8 mouse cellular contexts compared by ENCODE assay signal in the genomic region with DNA sequence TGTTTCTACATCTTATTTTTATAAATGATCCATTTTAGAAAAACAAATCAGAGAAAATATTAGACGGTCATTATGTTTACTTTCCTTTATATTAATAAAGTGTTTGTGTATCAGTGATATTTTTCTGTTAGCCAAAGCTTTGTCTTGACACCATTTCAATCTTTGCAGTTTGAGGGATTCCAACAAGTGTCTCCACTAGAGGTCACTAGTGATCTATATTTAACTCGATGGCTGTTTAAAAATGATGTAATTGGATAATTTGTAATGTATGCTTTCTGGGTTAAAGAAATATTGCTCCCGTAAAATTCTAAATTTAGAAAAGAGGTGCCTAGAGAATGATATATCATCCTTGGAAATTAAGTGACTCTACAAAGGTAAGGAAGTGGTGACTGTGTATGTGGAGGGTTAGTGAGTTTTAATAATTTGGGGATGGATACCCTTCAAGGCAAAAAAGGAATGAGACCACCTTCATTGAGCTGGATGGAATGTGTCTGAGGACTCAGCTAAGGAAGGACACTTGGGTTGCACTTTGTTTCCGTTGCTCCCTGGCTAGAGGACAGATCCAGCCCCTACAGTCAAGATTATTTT. TPM values are rescaled to one million over a fixed set of nuclear protein-coding genes. Genes with fewer than 3 reads are reported as not detected.
DNase-seq lines count a peak whose midpoint lies in the region; ATAC-seq and TF ChIP-seq lines count a peak whose summit lies in the region.

No protein-coding gene starts in this region.

- H3K9me3 ChIP-seq in heart, embryonic 11.5 days (replicated peaks; ENCODE audit: control insufficient read depth, low read length): no peaks in the 10 kb centered on the region
- no peaks in the 10 kb centered on the region for H3K9me3 ChIP-seq in heart, embryonic 12.5 days (replicated peaks)

- no peak overlapping the region for H3K9ac ChIP-seq in heart, adult 2 months (ENCODE audit: low read depth, low read length)
- no peak overlapping the region for H3K9ac ChIP-seq in heart, embryonic 11.5 days (ENCODE audit: low read depth, low read length)
- H3K9ac ChIP-seq in heart, embryonic 12.5 days: no peak overlapping the region

- no peak for TF ChIP-seq POLR2A in heart, adult 2 months (IDR thresholded peaks at IDR 0.05; ENCODE audit: insufficient read depth, low read depth, low read length)

- H3K27me3 ChIP-seq in heart, adult 2 months (ENCODE audit: control insufficient read depth, insufficient read depth, low read length): no peaks in the 10 kb centered on the region
- no peaks in the 10 kb centered on the region for H3K27me3 ChIP-seq in heart, embryonic 11.5 days (ENCODE audit: control insufficient read depth, insufficient read depth, low read length)
- no peaks in the 10 kb centered on the region for H3K27me3 ChIP-seq in splenic B cell, adult 2 months (ENCODE audit: control insufficient read depth, insufficient read depth, low read length, poor library complexity, severe bottlenecking)
- no peaks in the 10 kb centered on the region for H3K27me3 ChIP-seq in heart, embryonic 12.5 days (replicated peaks)

- no peaks in the 10 kb centered on the region for H3K4me1 ChIP-seq in heart, adult 2 months (ENCODE audit: control insufficient read depth, insufficient read depth, low read length)
- no peaks in the 10 kb centered on the region for H3K4me1 ChIP-seq in heart, embryonic 11.5 days (ENCODE audit: control insufficient read depth, insufficient read depth, low read length)
- no peaks in the 10 kb centered on the region for H3K4me1 ChIP-seq in heart, embryonic 12.5 days (replicated peaks)

- no peak for ATAC-seq in heart, embryonic 11.5 days (replicated peaks; ENCODE audit: insufficient number of reproducible peaks, low FRiP score, low TSS enrichment)
- ATAC-seq in heart, embryonic 12.5 days (ENCODE audit: insufficient number of reproducible peaks, low FRiP score): no peak

- intact Hi-C loops in heart, adult 2 months (cut with DNase I): loop anchor here (10.0 kb wide), 1 partner anchor 231 kb away; no protein-coding TSS in a partner anchor

- no peak for DNase-seq in heart, adult 2 months
- DNase-seq in lung, postnatal 14 days: peak; percentile 3
- DNase-seq in lung, postnatal 4 days: no peak
- DNase-seq in embryo, embryonic 11 days: peak; percentile 65
- peak; percentile 22 for DNase-seq in splenic B cell, adult 2 months (ENCODE audit: low read depth, low spot score)
- no peak for DNase-seq in right cerebral cortex, postnatal 4 days

- TF ChIP-seq EP300 in heart, adult 2 months (IDR thresholded peaks at IDR 0.05; ENCODE audit: insufficient read depth, low read depth, low read length): no peak

- H3K4me3 ChIP-seq in heart, adult 2 months: no peak overlapping the region
- H3K4me3 ChIP-seq in heart, embryonic 11.5 days (ENCODE audit: low read depth, low read length): no peak overlapping the region
- no peak overlapping the region for H3K4me3 ChIP-seq in heart, embryonic 12.5 days

- H3K79me2 ChIP-seq in heart, adult 2 months (replicated peaks; ENCODE audit: control insufficient read depth, insufficient read depth, low read length): no peaks in the 10 kb centered on the region

- no peaks in the 10 kb centered on the region for H3K36me3 ChIP-seq in heart, adult 2 months (ENCODE audit: control insufficient read depth, insufficient read depth, low read length)
- no peaks in the 10 kb centered on the region for H3K36me3 ChIP-seq in heart, embryonic 11.5 days (ENCODE audit: control insufficient read depth, insufficient read depth, low read length)
- H3K36me3 ChIP-seq in splenic B cell, adult 2 months (ENCODE audit: control insufficient read depth, insufficient read depth, low read length, poor library complexity, severe bottlenecking): no peaks in the 10 kb centered on the region
- H3K36me3 ChIP-seq in heart, embryonic 12.5 days: no peaks in the 10 kb centered on the region

- H3K4me2 ChIP-seq in heart, embryonic 11.5 days: no peak overlapping the region
- H3K4me2 ChIP-seq in heart, embryonic 12.5 days: no peak overlapping the region

- 14% methylated on average over 4 of the region's 4 CpGs for WGBS in heart, adult 2 months
- WGBS in heart, embryonic 11.5 days (ENCODE audit: insufficient replicate concordance): 17% methylated on average over 4 of the region's 4 CpGs
- WGBS in heart, embryonic 12.5 days: 24% methylated on average over 4 of the region's 4 CpGs

- peak; percentile 81 for TF ChIP-seq CTCF in heart, adult 2 months (IDR thresholded peaks at IDR 0.05)

- H3K27ac ChIP-seq in heart, adult 2 months: no peak overlapping the region
- H3K27ac ChIP-seq in heart, embryonic 11.5 days (ENCODE audit: low read depth, low read length): no peak overlapping the region
- no peak overlapping the region for H3K27ac ChIP-seq in heart, embryonic 12.5 days (ENCODE audit: poor library complexity, severe bottlenecking)

RNA-seq across cellular contexts. Expression of a gene that starts 21.2 kb away (rescaled TPM):
- total RNA-seq in heart, adult 2 months (2021): 10 to 100 TPM in 1 of 2 experiments, 1 to 10 TPM in 1; 9.4 to 11.1 TPM
- polyA plus RNA-seq in heart, adult 2 months (2012; rRNA removed): 11.4 and 12.4 TPM in 2 replicates
- 25.4 and 27.1 TPM in 2 replicates for polyA plus RNA-seq in heart, embryonic 11.5 days (2014; fragmentation: Nextera tagmentation; extraction: Ambion mirVana)
- 28.0 and 29.8 TPM in 2 replicates for polyA plus RNA-seq in heart, embryonic 12.5 days (2016; fragmentation: Nextera tagmentation; extraction: Ambion mirVana)

RNA-seq across cellular contexts. Expression of a gene that starts 56.6 kb away (rescaled TPM):
- 10 to 100 TPM; 27.5 to 30.8 TPM for total RNA-seq in heart, adult 2 months (2021)
- polyA plus RNA-seq in heart, adult 2 months (2012; rRNA removed): 4.6 and 11.9 TPM in 2 replicates
- polyA plus RNA-seq in heart, embryonic 11.5 days (2014; fragmentation: Nextera tagmentation; extraction: Ambion mirVana): 31.3 and 32.7 TPM in 2 replicates
- 34.8 and 37.9 TPM in 2 replicates for polyA plus RNA-seq in heart, embryonic 12.5 days (2016; fragmentation: Nextera tagmentation; extraction: Ambion mirVana)

Comparison
In these comparisons a context has a peak if more than half of its experiments do, and no peak if none do; other contexts are left out.
1. DNase-seq: peak in lung, postnatal 14 days (single experiment), embryo, embryonic 11 days (single experiment) and splenic B cell, adult 2 months (single experiment); none in heart, adult 2 months (0 of 2), lung, postnatal 4 days (0 of 2) and right cerebral cortex, postnatal 4 days (single experiment).